Mouse (Mus musculus): ENCODE data around the gene Pitpnm2. TPM values are rescaled to one million over a fixed set of nuclear protein-coding genes. Genes with fewer than 3 reads are reported as not detected.

Gene Pitpnm2
- total and polyA plus RNA-seq, 3 experiments: 7.0 to 22.2 TPM; not detected in 1

GRCm38 (mm10) chr5:124258026-124258425 is 8.5 kb upstream of the Pitpnm2 start:
- no peaks in the 10 kb centered on the region for H3K27me3 ChIP-seq (ENCODE audit: control insufficient read depth in 1 of 2, insufficient read depth in 2 of 2, low read length in 2 of 2)
- no peaks in the 10 kb centered on the region for H3K79me2 ChIP-seq (ENCODE audit: control insufficient read depth, insufficient read depth, low read length, poor library complexity)
- no peak overlapping the region for H3K27ac ChIP-seq (ENCODE audit: control insufficient read depth, low read depth, low read length)
- no peak for TF ChIP-seq MAX (IDR thresholded peaks at IDR 0.05; ENCODE audit: low read length)
- no peak for TF ChIP-seq ETS1 (IDR thresholded peaks at IDR 0.05; ENCODE audit: low read depth, low read length)
- TF ChIP-seq MYC (IDR thresholded peaks at IDR 0.05; ENCODE audit: low read depth, low read length): no peak
- TF ChIP-seq MAZ (IDR thresholded peaks at IDR 0.05; ENCODE audit: low read depth, low read length): no peak
- no peak for TF ChIP-seq BHLHE40 (IDR thresholded peaks at IDR 0.05; ENCODE audit: borderline replicate concordance, low read depth, low read length)
- no peak for TF ChIP-seq TCF12 (IDR thresholded peaks at IDR 0.05; ENCODE audit: low read depth, low read length)
- no peak for TF ChIP-seq POLR2A (IDR thresholded peaks at IDR 0.05; ENCODE audit: control insufficient read depth in 1 of 2, insufficient read depth in 1 of 2, low read depth in 1 of 2, low read length in 2 of 2, poor library complexity in 1 of 2)
- no peak for TF ChIP-seq USF2 (IDR thresholded peaks at IDR 0.05; ENCODE audit: borderline replicate concordance in 1 of 2, insufficient read depth in 1 of 2, low read depth in 1 of 2, low read length in 2 of 2)
- TF ChIP-seq ZNF384 (IDR thresholded peaks at IDR 0.05; ENCODE audit: low read depth, low read length): no peak
- TF ChIP-seq ZC3H11A (IDR thresholded peaks at IDR 0.05; ENCODE audit: low read depth, low read length): no peak
- TF ChIP-seq TBP (IDR thresholded peaks at IDR 0.05; ENCODE audit: low read depth, low read length): no peak
- TF ChIP-seq SIN3A (IDR thresholded peaks at IDR 0.05; ENCODE audit: low read length): no peak
- no peak for TF ChIP-seq MXI1 (IDR thresholded peaks at IDR 0.05; ENCODE audit: low read depth, low read length)
- no peak for TF ChIP-seq CHD1 (IDR thresholded peaks at IDR 0.05; ENCODE audit: low read depth, low read length)
- TF ChIP-seq E2F4 (IDR thresholded peaks at IDR 0.05; ENCODE audit: borderline replicate concordance, low read depth, low read length): no peak
- no peak for TF ChIP-seq SMC3 (IDR thresholded peaks at IDR 0.05; ENCODE audit: low read depth, low read length)
- TF ChIP-seq GABPA (IDR thresholded peaks at IDR 0.05; ENCODE audit: low read depth, low read length): no peak
- no peak for TF ChIP-seq RCOR1 (IDR thresholded peaks at IDR 0.05; ENCODE audit: low read depth, low read length)
- TF ChIP-seq HCFC1 (IDR thresholded peaks at IDR 0.05; ENCODE audit: low read depth, low read length): no peak
- H3K9me3 ChIP-seq (replicated peaks; ENCODE audit: insufficient read depth, low read length): no peaks in the 10 kb centered on the region
- H3K4me3 ChIP-seq (ENCODE audit: control insufficient read depth in 1 of 2, insufficient read depth in 1 of 2, low read depth in 2 of 2, low read length in 2 of 2): no peak overlapping the region
- H3K9ac ChIP-seq (ENCODE audit: control insufficient read depth, low read depth, low read length, poor library complexity, severe bottlenecking): no peak overlapping the region
- no peak for DNase-seq (ENCODE audit: low read depth, low spot score)
- peaks cover 0 to 15% of the 10 kb centered on the region in 2 experiments; a peak in 2 of 4 replicates for H3K36me3 ChIP-seq (ENCODE audit: control insufficient read depth in 1 of 2, insufficient read depth in 2 of 2, low read length in 2 of 2)
- no peaks in the 10 kb centered on the region for H3K4me1 ChIP-seq (ENCODE audit: control insufficient read depth in 1 of 2, insufficient read depth in 2 of 2, low read length in 2 of 2)

- no peak overlapping the region for H3K27ac ChIP-seq (ENCODE audit: control insufficient read depth, low read depth, low read length)
- peaks cover 3 to 15% of the 10 kb centered on the region in 2 experiments for H3K36me3 ChIP-seq (ENCODE audit: control insufficient read depth in 1 of 2, insufficient read depth in 2 of 2, low read length in 2 of 2)
- TF ChIP-seq SIN3A (IDR thresholded peaks at IDR 0.05; ENCODE audit: low read length) (no peak), ETS1 (IDR thresholded peaks at IDR 0.05; ENCODE audit: low read depth, low read length) (no peak), MXI1 (IDR thresholded peaks at IDR 0.05; ENCODE audit: low read depth, low read length) (no peak), GATA1 (IDR thresholded peaks at IDR 0.05; ENCODE audit: low read depth, low read length) (no peak), POLR2AphosphoS5 (IDR thresholded peaks at IDR 0.05; ENCODE audit: borderline replicate concordance, low read depth, low read length) (no peak), BHLHE40 (IDR thresholded peaks at IDR 0.05; ENCODE audit: borderline replicate concordance, low read depth, low read length) (no peak), GABPA (IDR thresholded peaks at IDR 0.05; ENCODE audit: low read depth, low read length) (no peak), ZMIZ1 (IDR thresholded peaks at IDR 0.05; ENCODE audit: low read depth, low read length) (no peak), POLR2AphosphoS2 (IDR thresholded peaks at IDR 0.05; ENCODE audit: low read length) (no peak), E2F4 (IDR thresholded peaks at IDR 0.05; ENCODE audit: borderline replicate concordance, low read depth, low read length) (no peak), CHD1 (IDR thresholded peaks at IDR 0.05; ENCODE audit: low read depth, low read length) (no peak), KAT2A (conservative IDR thresholded peaks at IDR 0.05; ENCODE audit: low read depth, low read length) (no peak), ZKSCAN1 (IDR thresholded peaks at IDR 0.05; ENCODE audit: low read depth, low read length) (no peak), NRF1 (IDR thresholded peaks at IDR 0.05; ENCODE audit: insufficient read depth, low read depth, low read length, poor library complexity, severe bottlenecking) (no peak), HCFC1 (IDR thresholded peaks at IDR 0.05; ENCODE audit: low read depth, low read length) (no peak), JUND (IDR thresholded peaks at IDR 0.05; ENCODE audit: low read depth, low read length) (no peak), MYB (IDR thresholded peaks at IDR 0.05; ENCODE audit: low read depth, low read length) (no peak), SMC3 (IDR thresholded peaks at IDR 0.05; ENCODE audit: low read depth, low read length) (no peak)
- H3K27me3 ChIP-seq (ENCODE audit: control insufficient read depth in 1 of 2, insufficient read depth in 2 of 2, low read length in 2 of 2): no peaks in the 10 kb centered on the region
- H3K9ac ChIP-seq (ENCODE audit: control insufficient read depth, low read depth, low read length, poor library complexity, severe bottlenecking): no peak overlapping the region
- no peaks in the 10 kb centered on the region for H3K4me1 ChIP-seq (ENCODE audit: control insufficient read depth in 1 of 2, insufficient read depth in 2 of 2, low read length in 2 of 2)
- H3K79me2 ChIP-seq (ENCODE audit: control insufficient read depth, insufficient read depth, low read length, poor library complexity): peaks cover 2% of the 10 kb centered on the region; the same call in 1 of the 2 replicates
- DNase-seq (ENCODE audit: low read depth, low spot score): no peak
- no peaks in the 10 kb centered on the region for H3K9me3 ChIP-seq (replicated peaks; ENCODE audit: insufficient read depth, low read length)
- no peak overlapping the region for H3K4me3 ChIP-seq (ENCODE audit: control insufficient read depth in 1 of 2, insufficient read depth in 1 of 2, low read depth in 2 of 2, low read length in 2 of 2)
Observed at GRCm38 (mm10) chr5:124255141-124255540, 5.6 kb upstream of the Pitpnm2 start.

Data from MEL (cell line).